Mouse (Mus musculus): ENCODE measurements around the gene Lpar1.
"Not testable (repeated sequence)": the region's sequence is repeated elsewhere in the genome, so short reads cannot be mapped to it uniquely, and the experiment has no call there.

The Lpar1 gene

DNA sequence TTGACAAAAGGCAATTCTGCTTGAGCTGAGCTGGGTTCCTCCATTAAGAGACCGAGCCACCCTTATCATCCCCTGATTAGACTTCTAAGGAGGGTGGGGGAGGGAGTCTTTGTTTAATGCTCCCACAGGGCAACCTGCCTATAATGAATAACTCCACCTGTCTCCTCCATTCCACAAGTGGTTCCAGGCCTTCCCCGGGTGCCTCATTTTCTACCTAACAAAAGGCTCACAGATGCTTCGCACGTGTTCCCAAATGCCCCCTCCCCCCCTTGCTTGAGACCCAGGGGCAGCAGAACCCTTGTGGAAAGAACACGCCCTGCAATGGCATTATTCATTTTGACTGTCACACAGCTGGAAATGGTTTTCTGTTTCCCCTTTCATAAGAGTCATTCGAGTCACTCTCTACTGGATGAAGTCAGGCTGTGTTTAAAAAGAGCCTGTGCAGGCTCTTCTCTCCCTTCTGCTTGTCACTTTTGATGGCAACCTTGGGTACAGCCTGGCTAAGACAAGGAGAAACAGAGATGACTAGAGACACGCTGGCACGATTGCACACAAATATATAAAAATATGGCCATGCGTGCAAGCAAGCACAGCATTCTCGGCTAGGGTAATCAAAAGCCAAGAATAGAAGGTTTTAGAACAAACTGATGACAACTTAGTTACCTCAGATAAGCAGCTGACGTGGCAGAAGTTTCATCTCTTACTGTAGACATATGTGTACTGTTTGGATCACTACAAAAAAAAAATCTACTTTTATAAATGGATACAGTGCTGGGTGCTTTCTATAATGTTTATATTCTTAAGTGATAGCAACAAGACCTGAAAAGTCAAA lies 7.0 kb downstream of the Lpar1 start:
- ATAC-seq (ENCODE audit: insufficient number of reproducible peaks, low FRiP score, low TSS enrichment): no peak

DNA sequence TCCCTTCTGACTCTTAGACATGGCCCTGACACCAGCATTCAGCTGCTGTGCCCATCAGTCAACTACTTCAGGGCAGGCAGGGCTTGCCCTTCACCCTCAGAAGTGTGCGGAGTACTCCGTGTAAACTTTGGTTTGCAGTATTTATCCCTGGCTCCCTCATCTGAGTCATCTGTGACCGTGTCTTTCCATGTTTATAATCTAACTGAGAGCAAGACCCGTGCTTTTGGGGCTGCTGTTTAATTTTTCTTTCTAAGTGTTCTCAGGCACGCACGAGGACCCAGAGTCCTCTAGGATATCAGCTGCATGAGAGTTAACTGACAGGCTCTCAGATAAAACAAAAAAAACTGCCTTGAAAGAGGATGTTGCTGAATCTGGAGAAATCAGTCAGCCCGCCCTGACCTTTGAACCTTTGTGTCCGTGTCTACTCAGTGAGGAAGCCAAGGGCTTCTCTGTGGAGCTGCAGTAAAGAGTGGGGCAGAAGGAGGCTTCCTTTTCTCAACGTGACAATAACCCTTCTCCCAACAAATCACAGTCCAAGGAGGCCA lies 7.7 kb downstream of the Lpar1 start:
- ATAC-seq (ENCODE audit: insufficient number of reproducible peaks, low FRiP score, low TSS enrichment): no peak

DNA sequence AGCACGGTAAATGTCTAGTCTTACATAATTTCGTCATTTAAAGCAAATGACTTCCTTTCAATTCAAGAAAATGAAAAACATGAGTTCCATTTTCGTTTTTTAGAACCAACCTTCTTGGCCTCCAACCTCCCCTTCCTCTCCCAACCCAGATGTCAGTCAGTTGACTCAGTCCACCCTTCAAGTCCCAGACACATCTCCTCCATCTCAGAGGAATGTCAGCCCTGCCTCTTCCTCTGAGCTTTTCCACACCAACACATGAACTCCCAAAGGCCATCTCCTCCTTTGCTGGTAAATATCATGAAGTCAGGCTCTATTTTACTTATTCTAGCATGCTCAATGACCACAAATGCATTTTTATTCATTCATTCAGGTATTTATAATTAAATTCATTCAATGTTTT lies 10.5 kb downstream of the Lpar1 start:
- no peak for ATAC-seq (ENCODE audit: insufficient number of reproducible peaks, low FRiP score, low TSS enrichment)

DNA sequence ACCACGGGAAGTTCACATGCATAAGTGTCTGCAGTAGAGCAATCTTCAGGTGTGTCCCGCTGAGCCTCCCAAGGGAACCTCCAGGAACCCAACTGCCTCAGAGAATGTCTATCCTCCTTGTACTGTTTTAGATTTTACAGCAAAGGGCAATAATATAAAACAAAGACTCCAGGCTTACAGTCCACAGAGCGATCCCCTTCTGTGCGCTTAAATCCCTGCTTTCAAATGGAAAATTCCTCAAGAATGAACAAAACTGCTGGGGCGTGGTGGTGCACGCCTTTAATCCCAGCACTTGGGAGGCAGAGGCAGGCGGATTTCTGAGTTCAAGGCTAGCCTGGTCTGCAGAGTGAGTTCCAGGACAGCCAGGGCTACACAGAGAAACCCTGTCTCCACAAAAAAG lies 11.0 kb downstream of the Lpar1 start:
- not testable (repeated sequence) for ATAC-seq (ENCODE audit: insufficient number of reproducible peaks, low FRiP score, low TSS enrichment)

DNA sequence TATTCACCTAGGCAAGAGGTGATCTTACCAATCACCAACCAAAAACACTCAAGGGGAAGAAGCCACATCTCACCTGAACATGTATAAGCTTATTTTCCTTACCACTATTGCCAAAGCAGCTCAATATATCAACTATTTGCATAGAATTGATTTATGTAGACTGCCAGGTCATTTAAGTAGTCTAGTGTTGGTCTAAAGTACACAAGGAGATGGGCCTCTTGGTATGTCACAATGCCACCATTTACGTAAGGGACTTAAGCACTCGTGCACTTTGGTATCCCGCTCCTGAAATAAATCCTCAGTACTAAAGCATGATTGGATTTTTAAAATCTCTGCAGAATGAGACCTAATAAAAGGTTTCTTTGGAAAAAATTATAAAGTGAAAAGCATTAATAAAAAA lies 12.9 kb downstream of the Lpar1 start:
- ATAC-seq (ENCODE audit: insufficient number of reproducible peaks, low FRiP score, low TSS enrichment): no peak

DNA sequence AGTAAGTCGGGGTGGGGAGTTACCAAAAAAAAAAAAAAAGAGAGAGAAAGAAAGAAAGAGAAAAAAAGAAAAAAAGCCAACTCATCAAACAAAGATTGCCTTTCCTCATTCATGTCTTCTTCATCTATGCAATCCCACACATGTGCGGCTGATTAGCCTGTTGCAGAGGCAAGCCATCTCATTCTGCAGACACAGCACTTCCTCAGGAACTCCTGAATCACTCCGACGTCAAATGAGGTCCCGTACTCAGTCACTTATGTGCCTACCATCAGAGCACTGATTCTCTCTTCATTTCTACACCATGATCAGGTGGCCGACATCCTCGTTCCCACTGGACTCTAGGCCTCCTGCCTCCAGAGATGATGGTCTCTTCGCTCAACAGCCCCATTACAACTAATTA lies 13.3 kb downstream of the Lpar1 start:
- no peak for ATAC-seq (ENCODE audit: insufficient number of reproducible peaks, low FRiP score, low TSS enrichment)

DNA sequence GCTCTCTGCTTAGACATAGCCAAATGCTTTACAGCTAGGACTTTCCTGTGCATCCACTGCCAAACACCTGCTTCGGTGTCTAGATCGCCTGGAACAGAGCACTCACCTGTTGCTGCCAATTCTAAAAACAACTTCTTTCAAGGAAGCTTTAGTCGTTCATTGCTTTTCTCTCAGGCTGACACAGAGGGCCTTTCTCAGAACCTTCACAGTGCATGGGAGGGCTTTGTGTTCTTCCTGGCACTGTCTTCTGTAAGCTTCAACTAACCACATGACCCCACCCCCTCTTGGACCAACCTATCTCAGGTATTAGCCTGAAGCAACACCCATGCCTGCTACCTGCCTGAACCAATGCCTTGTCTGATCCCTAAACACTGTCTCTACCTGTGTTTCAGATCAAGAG lies 15.0 kb downstream of the Lpar1 start:
- ATAC-seq (ENCODE audit: insufficient number of reproducible peaks, low FRiP score, low TSS enrichment): no peak

DNA sequence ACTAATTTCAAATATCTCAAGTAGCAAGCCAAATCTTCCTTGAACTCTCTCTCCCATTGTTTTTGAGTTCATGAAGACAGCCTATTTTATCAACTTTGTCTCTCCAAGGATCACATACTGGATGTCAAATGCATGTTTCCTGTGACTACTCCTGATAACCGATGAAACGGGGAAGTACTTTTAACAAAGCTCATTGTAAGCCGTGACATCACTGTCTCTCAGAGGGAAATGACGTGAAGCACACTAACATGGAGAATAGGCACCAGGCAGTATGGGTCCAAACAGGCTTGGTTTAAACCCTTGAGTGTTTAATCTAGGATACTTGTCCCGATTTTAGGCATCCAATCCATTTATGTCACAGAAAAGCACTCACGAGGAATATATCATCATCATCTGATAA lies 17.9 kb downstream of the Lpar1 start:
- no peak for ATAC-seq (ENCODE audit: insufficient number of reproducible peaks, low FRiP score, low TSS enrichment)

DNA sequence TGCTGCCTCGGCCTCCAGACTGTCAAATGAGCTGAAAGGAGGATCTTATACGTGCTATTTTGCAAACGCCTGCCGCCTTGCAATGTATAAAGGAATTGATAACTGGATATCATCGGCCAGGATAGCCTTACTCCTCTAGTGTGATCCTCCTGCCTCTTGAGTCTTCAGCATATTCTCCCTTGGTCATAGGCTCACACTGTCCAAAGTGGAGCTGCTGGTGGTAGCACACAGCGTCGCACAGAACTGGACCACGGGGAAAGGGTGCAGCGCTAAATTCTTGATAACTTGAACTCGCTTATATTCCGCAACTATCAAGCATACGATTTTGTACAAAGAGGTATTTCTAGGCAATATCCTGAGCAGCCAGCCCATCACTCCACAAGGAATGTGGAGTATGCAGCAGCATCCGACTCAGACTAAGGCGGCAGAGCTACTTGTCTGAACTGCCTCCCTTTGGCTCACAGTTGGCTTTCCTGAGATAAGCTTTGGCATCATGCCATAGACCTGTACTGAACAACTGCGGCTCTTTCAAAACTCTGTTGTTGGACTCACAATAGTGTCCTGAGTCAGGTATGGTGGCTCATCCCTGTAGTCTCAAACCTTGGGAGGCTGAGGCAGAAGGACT lies 18.9 kb downstream of the Lpar1 start:
- no peak for ATAC-seq (ENCODE audit: insufficient number of reproducible peaks, low FRiP score, low TSS enrichment)

DNA sequence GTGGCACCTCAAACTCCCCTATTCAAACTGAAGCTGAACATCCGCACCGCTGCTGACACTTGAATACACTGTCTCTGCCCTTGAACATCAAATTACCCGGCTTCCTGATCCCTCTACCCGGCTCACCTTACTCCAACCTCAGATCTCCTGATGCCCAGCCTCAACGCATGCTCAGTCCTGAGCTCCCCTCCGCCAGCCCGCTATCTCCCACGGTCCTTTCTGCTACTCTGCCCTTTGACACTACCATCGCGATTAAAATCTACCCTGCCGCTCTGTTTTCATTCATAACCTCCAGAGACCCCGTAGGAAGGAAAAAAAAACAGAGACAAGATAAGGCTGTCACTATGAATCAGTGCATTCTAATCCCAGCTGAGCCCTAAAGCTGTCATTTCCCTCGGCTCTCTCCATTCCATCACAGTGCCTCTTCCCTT lies 19.5 kb downstream of the Lpar1 start:
- ATAC-seq (ENCODE audit: insufficient number of reproducible peaks, low FRiP score, low TSS enrichment): no peak

DNA sequence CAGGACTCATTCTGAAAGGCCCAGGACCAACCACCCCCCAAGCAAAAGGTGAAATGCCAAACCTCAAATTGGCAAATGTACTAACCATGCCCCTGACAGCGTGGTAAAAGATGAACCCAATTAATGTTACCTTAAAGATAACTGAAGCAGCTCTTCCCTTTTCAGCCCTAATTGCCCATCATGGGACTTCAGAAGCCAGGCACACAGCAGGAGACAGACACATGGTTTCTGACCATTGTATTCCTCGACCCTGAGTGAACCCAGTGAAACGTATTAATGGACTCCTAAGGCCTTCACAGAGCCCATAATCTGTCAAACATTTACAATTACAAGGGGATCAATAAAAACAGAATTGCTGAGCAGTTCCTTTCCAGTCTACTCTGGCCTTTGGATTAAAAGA lies 20.2 kb downstream of the Lpar1 start:
- ATAC-seq (ENCODE audit: insufficient number of reproducible peaks, low FRiP score, low TSS enrichment): no peak

DNA sequence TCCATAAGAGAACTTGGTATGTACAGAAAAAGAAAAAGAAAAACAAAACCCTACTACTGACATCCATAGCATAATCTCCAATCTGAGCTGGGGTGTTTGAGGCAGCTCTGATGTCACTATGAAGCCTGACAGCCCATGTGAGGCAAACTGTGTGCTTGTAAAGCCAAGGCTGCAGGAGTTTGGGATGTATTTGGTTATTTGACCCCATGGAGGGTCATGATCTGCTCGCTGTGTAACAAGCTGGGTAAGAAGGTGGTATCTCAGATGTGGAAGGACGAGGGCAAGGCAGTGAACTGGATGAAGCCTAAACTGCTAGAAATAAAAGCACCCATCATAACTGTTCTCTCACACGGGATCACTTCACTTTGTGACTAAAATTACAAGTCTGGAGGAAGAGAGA lies 21.4 kb downstream of the Lpar1 start:
- ATAC-seq (ENCODE audit: insufficient number of reproducible peaks, low FRiP score, low TSS enrichment): no peak

DNA sequence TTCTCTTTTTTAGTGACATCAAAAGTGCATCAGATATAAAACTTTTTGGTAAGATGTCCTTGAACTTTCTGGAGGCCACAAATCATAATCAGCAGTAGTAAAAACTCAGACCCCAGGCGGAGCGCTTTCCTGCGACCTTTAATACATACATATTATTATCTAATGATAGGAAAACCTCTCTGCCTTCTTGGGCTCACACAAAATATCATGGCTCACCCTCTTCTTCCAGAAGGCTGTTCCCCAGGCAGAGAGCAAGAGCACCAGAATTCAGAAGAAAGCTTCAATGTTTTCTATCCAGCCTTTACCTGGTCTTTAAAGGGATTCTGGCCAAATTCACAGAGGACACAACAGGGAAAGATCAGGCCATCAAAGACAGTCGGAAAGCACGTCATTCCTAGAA lies 23.0 kb downstream of the Lpar1 start:
- ATAC-seq (ENCODE audit: insufficient number of reproducible peaks, low FRiP score, low TSS enrichment): no peak

DNA sequence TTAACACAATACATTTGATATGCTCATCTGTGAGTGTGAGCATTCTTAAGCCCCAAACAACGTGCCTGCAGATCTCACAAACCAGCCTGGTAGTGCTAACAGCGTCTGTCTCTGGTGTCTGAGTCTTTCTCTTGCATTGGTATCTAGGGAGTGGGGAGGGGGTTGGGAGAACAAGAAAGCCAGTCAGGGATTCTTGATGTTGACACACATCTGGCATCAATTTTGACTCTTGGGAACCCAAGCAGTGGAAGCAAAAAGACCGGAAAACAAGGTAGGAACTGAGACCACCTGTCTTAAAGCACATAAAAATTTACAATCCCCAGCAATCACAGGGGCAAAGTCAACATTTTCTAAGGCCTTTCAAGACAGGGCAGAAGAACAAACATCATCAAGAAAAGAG lies 23.4 kb downstream of the Lpar1 start:
- ATAC-seq (ENCODE audit: insufficient number of reproducible peaks, low FRiP score, low TSS enrichment): no peak

DNA sequence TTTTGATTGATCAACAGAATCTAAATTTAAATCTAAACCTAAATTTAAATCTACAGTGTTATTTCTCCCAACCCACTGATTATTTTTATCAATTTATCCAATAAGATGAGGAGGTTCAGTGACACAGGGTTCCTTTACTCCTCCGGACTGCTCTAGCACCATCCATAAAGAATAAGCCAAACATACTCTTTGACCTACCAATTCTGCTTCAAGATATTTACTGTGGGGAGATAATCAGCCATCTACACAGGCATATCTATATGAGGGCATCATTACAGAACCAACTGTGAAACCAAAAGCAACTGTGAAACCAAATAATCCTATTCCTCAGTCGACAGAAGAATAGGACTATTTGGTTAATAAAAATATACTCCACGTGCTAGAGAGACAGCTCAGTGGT lies 25.8 kb downstream of the Lpar1 start:
- ATAC-seq (ENCODE audit: insufficient number of reproducible peaks, low FRiP score, low TSS enrichment): no peak

DNA sequence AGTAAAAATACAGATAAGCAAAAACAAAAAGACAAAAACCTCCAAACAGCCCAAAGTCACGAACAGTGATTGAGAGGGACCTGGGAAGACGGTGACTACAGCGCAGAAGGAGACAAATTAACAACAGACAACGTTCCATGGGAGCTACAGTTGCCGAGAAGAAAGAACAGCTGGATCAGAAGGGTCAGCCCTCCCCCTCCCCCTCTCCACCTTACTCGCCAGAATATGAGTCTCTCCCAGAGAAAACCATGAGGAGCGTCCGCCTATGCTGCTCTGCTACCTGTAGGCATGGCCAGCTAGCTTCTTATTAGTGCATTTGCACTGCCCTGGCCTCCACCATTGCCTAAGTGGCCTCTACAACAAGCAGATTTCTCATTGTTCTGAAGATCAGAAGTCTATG lies 32.6 kb downstream of the Lpar1 start:
- no peak for ATAC-seq (ENCODE audit: insufficient number of reproducible peaks, low FRiP score, low TSS enrichment)

DNA sequence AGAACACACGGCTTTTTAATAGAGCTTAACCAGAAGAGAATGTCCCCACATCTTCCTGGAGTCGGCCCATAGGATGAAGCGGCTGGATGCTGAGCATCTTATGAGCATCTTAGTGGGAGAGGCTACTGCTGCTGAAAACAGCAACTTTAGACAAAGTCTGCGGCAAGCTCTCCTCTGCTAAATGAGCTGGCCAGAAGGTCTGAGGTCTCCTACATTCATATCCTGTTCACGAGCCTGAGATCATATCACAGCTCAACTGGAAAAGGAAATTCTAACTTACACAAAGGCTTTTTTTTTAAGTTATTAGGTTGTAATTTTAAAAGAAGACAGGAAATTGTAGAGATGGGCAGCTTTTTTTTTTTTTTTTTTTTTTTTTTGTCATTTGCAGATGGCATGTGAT lies 33.2 kb downstream of the Lpar1 start:
- ATAC-seq (ENCODE audit: insufficient number of reproducible peaks, low FRiP score, low TSS enrichment): no peak

DNA sequence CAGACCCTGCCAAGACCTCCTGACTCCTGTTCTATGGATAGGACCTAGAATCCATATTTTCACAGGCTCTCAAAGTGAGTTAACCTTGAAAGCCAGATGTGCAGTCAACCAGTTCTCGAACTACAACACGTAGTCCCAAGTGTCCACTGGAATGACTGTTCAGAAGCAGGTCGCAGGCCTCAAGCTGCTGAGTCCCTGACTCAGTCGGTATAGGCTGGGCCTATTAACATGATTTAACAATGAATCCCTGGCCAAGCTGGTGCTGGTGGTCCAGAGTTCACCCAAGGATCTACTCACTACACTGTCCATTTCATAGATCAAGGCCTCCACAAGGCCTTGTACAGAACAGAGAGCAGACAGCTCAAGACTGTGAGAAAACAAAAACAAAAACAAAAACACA lies 33.8 kb downstream of the Lpar1 start:
- no peak for ATAC-seq (ENCODE audit: insufficient number of reproducible peaks, low FRiP score, low TSS enrichment)

DNA sequence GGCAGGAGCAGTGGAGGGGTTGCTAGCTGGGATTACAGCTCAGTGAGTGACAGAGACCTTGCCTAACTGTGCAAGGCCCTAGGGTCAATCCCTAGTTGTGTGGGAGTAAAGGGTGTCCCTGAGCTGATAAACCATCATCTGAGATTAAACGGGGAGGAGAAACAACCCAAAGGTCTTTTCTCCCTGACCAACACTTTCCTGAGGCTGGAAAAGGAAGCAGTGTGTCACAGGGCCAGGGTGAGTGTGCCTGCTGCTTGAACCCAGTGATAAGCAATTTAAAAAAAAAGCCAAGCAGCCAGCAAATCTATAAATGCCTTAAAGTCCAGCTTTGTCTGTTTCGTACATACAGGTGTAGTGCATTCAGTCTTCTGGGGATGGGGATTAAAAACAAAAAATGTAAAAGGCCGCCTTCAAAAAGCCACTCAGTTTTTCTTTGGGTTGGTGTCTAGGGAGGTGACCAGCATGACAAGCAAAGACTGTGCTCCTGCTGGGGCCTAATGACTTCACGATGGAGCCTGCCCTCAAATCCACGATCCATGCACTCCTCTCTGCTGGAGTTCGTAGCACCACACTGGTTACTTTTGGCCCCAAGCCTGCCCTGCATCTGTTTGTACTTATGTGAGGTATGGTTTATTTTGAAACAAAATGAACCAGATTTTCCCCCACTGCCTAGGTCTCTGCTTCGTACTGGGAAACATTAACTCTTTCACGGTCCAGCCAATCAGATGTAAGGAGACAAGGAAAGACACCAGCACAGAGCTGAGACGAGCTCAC lies 35.3 kb downstream of the Lpar1 start:
- no peak for ATAC-seq (ENCODE audit: insufficient number of reproducible peaks, low FRiP score, low TSS enrichment)

DNA sequence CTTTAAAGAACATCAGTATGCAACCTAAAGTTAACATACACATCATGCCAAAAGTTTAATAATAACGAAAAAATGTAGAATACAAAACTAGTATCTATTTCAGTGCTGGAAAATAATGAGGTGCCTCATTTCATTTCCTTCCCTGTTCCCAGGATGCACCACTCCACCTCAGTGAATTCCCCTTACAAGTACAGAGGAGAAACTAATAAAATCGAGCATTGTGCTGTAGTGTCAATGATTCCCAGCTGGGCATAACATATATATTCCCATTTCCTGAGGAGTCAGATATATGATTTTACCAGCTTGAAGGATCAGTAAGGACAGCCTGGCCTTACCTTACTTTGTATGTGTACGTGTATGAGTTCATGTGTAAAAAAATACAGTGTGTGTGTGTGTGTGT lies 36.9 kb downstream of the Lpar1 start:
- no peak for ATAC-seq (ENCODE audit: insufficient number of reproducible peaks, low FRiP score, low TSS enrichment)

DNA sequence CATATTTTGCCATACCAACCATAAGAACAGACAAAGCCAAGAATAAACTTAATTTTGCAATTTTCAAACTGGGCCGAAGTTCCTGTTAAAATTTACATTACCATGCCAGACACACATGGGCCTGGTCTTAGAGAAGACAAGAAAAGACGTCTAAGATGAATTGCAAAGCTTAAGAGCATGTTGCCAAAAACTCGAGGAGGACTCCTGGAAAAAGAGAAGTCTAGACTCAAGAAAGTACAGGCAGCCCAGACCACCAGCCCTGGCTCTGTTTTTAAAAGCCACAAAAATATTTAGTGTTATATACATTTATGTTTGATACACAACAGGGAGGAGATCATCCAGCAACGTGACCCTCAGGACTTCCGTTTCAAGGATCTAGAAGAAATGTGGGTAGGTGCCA lies 37.5 kb downstream of the Lpar1 start:
- no peak for ATAC-seq (ENCODE audit: insufficient number of reproducible peaks, low FRiP score, low TSS enrichment)
